Mouse (Mus musculus) heart, postnatal 0 days (tissue): Measurements from ENCODE around the gene Olfr1349. TPM values are rescaled to one million over a fixed set of nuclear protein-coding genes. Genes with fewer than 3 reads are reported as not detected.
A peak's percentile ranks its signal among the peaks of the same experiment; 100 is the strongest.

ENCODE experiments used
- ATAC-seq: fragments of 200-750 bp; cut with Nextera tagmentation; 2 replicates; pipeline ENCODE4 v1.8.0; 2017; ENCODE audit warnings: low read depth, moderate number of reproducible peaks, moderate library complexity; ENCODE audit not compliant: insufficient read depth
- DNase-seq: peaks from one replicate; pipeline ENCODE4 v3.0.0-alpha.2; 2016; ENCODE audit warnings: low spot score
- H3K27ac ChIP-seq: fragments of 300-500 bp; sonication (generic); 2 replicates; pipeline ENCODE4 v1.5.1; 2014; ENCODE audit warnings: low read depth, mild to moderate bottlenecking
- H3K27me3 ChIP-seq: fragments of 300-500 bp; sonication (generic); 2 replicates; pipeline ENCODE4 v1.6.1; 2014; ENCODE audit warnings: low read length, mixed read lengths; ENCODE audit not compliant: control insufficient read depth, insufficient read depth
- H3K36me3 ChIP-seq: fragments of 300-500 bp; sonication (generic); replicated peaks from 2 replicates; pipeline ENCODE4 v1.6.1; 2014; ENCODE audit warnings: low read length, mixed read lengths; ENCODE audit not compliant: control insufficient read depth, insufficient read depth
- H3K4me1 ChIP-seq: fragments of 300-500 bp; sonication (generic); 2 replicates; pipeline ENCODE4 v1.6.1; 2014; ENCODE audit warnings: antibody characterized with exemption; ENCODE audit not compliant: control insufficient read depth, insufficient read depth
- H3K4me2 ChIP-seq: fragments of 300-500 bp; sonication (generic); 2 replicates; pipeline ENCODE4 v1.6.1; 2014; ENCODE audit warnings: low read depth, mild to moderate bottlenecking, low read length, moderate library complexity
- H3K4me3 ChIP-seq: fragments of 300-500 bp; sonication (generic); 2 replicates; pipeline ENCODE4 v1.5.1; 2014; ENCODE audit warnings: low read depth, low read length
- H3K9ac ChIP-seq: fragments of 300-500 bp; sonication (generic); replicated peaks from 2 replicates; pipeline ENCODE4 v1.6.1; 2014; ENCODE audit warnings: low read depth, low read length, mixed read lengths
- H3K9me3 ChIP-seq: fragments of 300-500 bp; sonication (generic); replicated peaks from 2 replicates; pipeline ENCODE4 v1.6.1; 2016; ENCODE audit warnings: low read length; ENCODE audit not compliant: control insufficient read depth
- CTCF ChIP-seq: IDR thresholded peaks from 2 replicates; pipeline ENCODE4 v1.5.1; 2016; ENCODE audit warnings: antibody characterized with exemption, control low read depth, low read depth
- EP300 ChIP-seq: IDR thresholded peaks from 2 replicates; pipeline ENCODE4 v1.6.1; 2016; ENCODE audit warnings: antibody characterized with exemption, low read depth
- WGBS: fragments of 180-500 bp; shearing (Covaris S2); extraction: QIAGEN DNeasy Blood & Tissue Kit; methylation state at CpG from one replicate; pipeline ENCODE4 v1.1.7; 2014; 5-methylcytosine and 5-hydroxymethylcytosine counted together
- polyA plus RNA-seq: library from polyadenylated mRNA; unstranded; fragments of >200 nt; fragmentation: Nextera tagmentation; extraction: Ambion mirVana; gene quantifications from 2 replicates; pipeline ENCODE4 v1.2.1, GENCODE M21; 2015
- total RNA-seq: library from RNA; depleted of rRNA; stranded (reverse); fragments of >200 nt; gene quantifications from 2 replicates; pipeline ENCODE4 v1.2.3, GENCODE M21; 2014; ENCODE audit warnings: low replicate concordance; rRNA removed

Olfr1349 gene
- total RNA-seq (not detected in 2 replicates), polyA plus RNA-seq (not detected in 2 replicates)

- H3K9me3 ChIP-seq: peaks cover 16% of the 10 kb centered on the region; the same call in 1 of the 2 replicates
- ATAC-seq: no peak
- no peaks in the 10 kb centered on the region for H3K27me3 ChIP-seq
- H3K4me2 ChIP-seq: no peak within 1 kb of the TSS
- no peak for TF ChIP-seq EP300
- TF ChIP-seq CTCF: no peak
- H3K36me3 ChIP-seq: no peaks in the 10 kb centered on the region
- H3K27ac ChIP-seq: no peak within 1 kb of the TSS
- no peak within 1 kb of the TSS for H3K9ac ChIP-seq
- H3K4me3 ChIP-seq: no peak within 1 kb of the TSS
- no peak for DNase-seq
- WGBS: 61% methylated on average over 5 of the region's 5 CpGs
- H3K4me1 ChIP-seq: no peaks in the 10 kb centered on the region
These were observed at the start of gene Olfr1349 for GRCm38 (mm10) chr7:6522850-6523249. Olfr1349 (minus strand) TSS chr7:6522950.

- H3K36me3 ChIP-seq: no peaks in the 10 kb centered on the region
- H3K27ac ChIP-seq: no peak within 1 kb of the TSS
- no peaks in the 10 kb centered on the region for H3K4me1 ChIP-seq
- ATAC-seq: no peak
- H3K9ac ChIP-seq: no peak within 1 kb of the TSS
- no peak within 1 kb of the TSS for H3K4me2 ChIP-seq
- no peaks in the 10 kb centered on the region for H3K9me3 ChIP-seq
- no peak for DNase-seq
- TF ChIP-seq EP300 (no peak), CTCF (no peak)
- H3K4me3 ChIP-seq: no peak within 1 kb of the TSS
- H3K27me3 ChIP-seq: no peaks in the 10 kb centered on the region
These were observed 41.8 kb upstream of the Olfr1349 start, which contains the start of gene Olfr1350 for GRCm38 (mm10) chr7:6564541-6564940. Olfr1350 (plus strand) TSS chr7:6564841.

GRCm38 (mm10) chr7:6526141-6526540 is 3.4 kb upstream of the Olfr1349 start:
- TF ChIP-seq EP300: no peak
- TF ChIP-seq CTCF: peak; percentile 14; the same call in 1 of the 2 replicates
- Histone ChIP-seq H3K4me3 (no peak overlapping the region), H3K4me2 (no peak overlapping the region), H3K9me3 (peaks cover 16% of the 10 kb centered on the region; the same call in 1 of the 2 replicates), H3K27ac (no peak overlapping the region), H3K36me3 (no peaks in the 10 kb centered on the region), H3K27me3 (no peaks in the 10 kb centered on the region), H3K4me1 (no peaks in the 10 kb centered on the region), H3K9ac (no peak overlapping the region)
- ATAC-seq (no peak), DNase-seq (no peak)
- 56% methylated on average over 5 of the region's 5 CpGs for WGBS

- Histone ChIP-seq H3K27me3 (no peaks in the 10 kb centered on the region), H3K9ac (no peak overlapping the region), H3K4me2 (no peak overlapping the region), H3K4me3 (no peak overlapping the region), H3K27ac (no peak overlapping the region), H3K36me3 (no peaks in the 10 kb centered on the region), H3K4me1 (no peaks in the 10 kb centered on the region), H3K9me3 (peaks cover 16% of the 10 kb centered on the region; the same call in 1 of the 2 replicates)
- ATAC-seq: no peak
- 51% methylated on average over 3 of the region's 3 CpGs for WGBS
- DNase-seq: no peak
- TF ChIP-seq CTCF: no peak
- TF ChIP-seq EP300: no peak
These were observed 2.3 kb upstream of the Olfr1349 start for GRCm38 (mm10) chr7:6525001-6525400.

GRCm38 (mm10) chr7:6521666-6522065 is 1.1 kb downstream of the Olfr1349 start:
- no peak for DNase-seq

GRCm38 (mm10) chr7:6508648-6509047 is 14.1 kb downstream of the Olfr1349 start, which contains the start of gene Olfr1348:
Olfr1348 (minus strand) TSS chr7:6508748.
- Histone ChIP-seq H3K4me3 (no peak within 1 kb of the TSS), H3K27ac (no peak within 1 kb of the TSS), H3K27me3 (no peaks in the 10 kb centered on the region), H3K4me2 (no peak within 1 kb of the TSS), H3K9me3 (peaks cover 11% of the 10 kb centered on the region; the same call in 1 of the 2 replicates), H3K36me3 (no peaks in the 10 kb centered on the region), H3K4me1 (no peaks in the 10 kb centered on the region), H3K9ac (no peak within 1 kb of the TSS)
- no peak for DNase-seq
- ATAC-seq: no peak
- 100% methylated on average over 1 of the region's 1 CpGs for WGBS
- TF ChIP-seq EP300 (no peak), CTCF (no peak)

More at GRCm38 (mm10) chr7:6521666-6522065, 1.1 kb downstream of the Olfr1349 start:
- no peaks in the 10 kb centered on the region for H3K36me3 ChIP-seq
- no peak overlapping the region for H3K9ac ChIP-seq
- H3K27ac ChIP-seq: no peak overlapping the region
- H3K4me2 ChIP-seq: no peak overlapping the region
- no peak for ATAC-seq
- H3K4me1 ChIP-seq: no peaks in the 10 kb centered on the region
- H3K9me3 ChIP-seq: peaks cover 16% of the 10 kb centered on the region; the same call in 1 of the 2 replicates
- WGBS: 6% methylated on average over 1 of the region's 1 CpGs
- H3K27me3 ChIP-seq: no peaks in the 10 kb centered on the region
- H3K4me3 ChIP-seq: no peak overlapping the region
- TF ChIP-seq EP300 (no peak), CTCF (no peak)
